Mouse (Mus musculus): Measurements from ENCODE around the gene Cd44. TPM values are rescaled to one million over a fixed set of nuclear protein-coding genes. Genes with fewer than 3 reads are reported as not detected.

Cd44 gene
- polyA plus RNA-seq, 1 experiment = 77.1 TPM

GRCm38 (mm10) chr2:102940158-102940557 lies 38.7 kb upstream of the Cd44 start:
- no peaks in the 10 kb centered on the region for H3K27me3 ChIP-seq (ENCODE audit: control insufficient read depth, insufficient read depth, insufficient read length)
- H3K36me3 ChIP-seq (ENCODE audit: control insufficient read depth, insufficient read depth) = no peaks in the 10 kb centered on the region
- no peaks in the 10 kb centered on the region for H3K79me2 ChIP-seq (ENCODE audit: control insufficient read depth, insufficient read depth)
- TF ChIP-seq MYOG (IDR thresholded peaks at IDR 0.05; ENCODE audit: control insufficient read depth in 1 of 3, insufficient read depth in 1 of 3, insufficient read length in 2 of 3, low read depth in 2 of 3) (peak in 1 of 3 experiments; percentile 7), TCF12 (IDR thresholded peaks at IDR 0.05; ENCODE audit: insufficient read depth, poor library complexity, severe bottlenecking) (no peak), MYOD1 (IDR thresholded peaks at IDR 0.05; ENCODE audit: control insufficient read depth in 1 of 3, insufficient read length in 2 of 3, low read depth in 2 of 3) (peak in 1 of 3 experiments; percentile 8), POLR2A (IDR thresholded peaks at IDR 0.05; ENCODE audit: insufficient read length, low read depth) (no peak)
- H3ac ChIP-seq (ENCODE audit: control insufficient read depth, insufficient read length) = no peak overlapping the region
- peak overlapping the region; percentile 72 for H3K4me2 ChIP-seq (ENCODE audit: low read depth)
- no peak overlapping the region for H3K4me3 ChIP-seq

GRCm38 (mm10) chr2:102936886-102937285 lies 35.4 kb upstream of the Cd44 start:
- H3K4me3 ChIP-seq = no peak overlapping the region

GRCm38 (mm10) chr2:102934834-102935233 lies 33.4 kb upstream of the Cd44 start:
- no peaks in the 10 kb centered on the region for H3K79me2 ChIP-seq (ENCODE audit: control insufficient read depth, insufficient read depth)
- H3K36me3 ChIP-seq (ENCODE audit: control insufficient read depth, insufficient read depth) = no peaks in the 10 kb centered on the region
- no peak for TF ChIP-seq POLR2AphosphoS2 (IDR thresholded peaks at IDR 0.05; ENCODE audit: insufficient read length, low read depth)
- no peak for TF ChIP-seq SRF (IDR thresholded peaks at IDR 0.05; ENCODE audit: control insufficient read depth, insufficient read length, low read depth)
- TF ChIP-seq E2F4 (IDR thresholded peaks at IDR 0.05; ENCODE audit: insufficient read depth) = no peak
- no peak for TF ChIP-seq TCF3 (IDR thresholded peaks at IDR 0.05; ENCODE audit: insufficient read length, low read depth)
- no peak for TF ChIP-seq MYOG (IDR thresholded peaks at IDR 0.05; ENCODE audit: control insufficient read depth in 1 of 3, insufficient read depth in 1 of 3, insufficient read length in 2 of 3, low read depth in 2 of 3)
- no peak for TF ChIP-seq POLR2A (IDR thresholded peaks at IDR 0.05; ENCODE audit: insufficient read length, low read depth)
- TF ChIP-seq TCF12 (IDR thresholded peaks at IDR 0.05; ENCODE audit: insufficient read depth, poor library complexity, severe bottlenecking) = no peak
- no peak for TF ChIP-seq MYOD1 (IDR thresholded peaks at IDR 0.05; ENCODE audit: control insufficient read depth in 1 of 3, insufficient read length in 2 of 3, low read depth in 2 of 3)
- no peak for TF ChIP-seq CEBPB (IDR thresholded peaks at IDR 0.05; ENCODE audit: insufficient read depth, poor library complexity, severe bottlenecking)
- no peak for TF ChIP-seq MAX (IDR thresholded peaks at IDR 0.05; ENCODE audit: low read depth)
- no peak for TF ChIP-seq USF1 (IDR thresholded peaks at IDR 0.05; ENCODE audit: low read depth)
- no peak for TF ChIP-seq REST (IDR thresholded peaks at IDR 0.05; ENCODE audit: insufficient read depth, insufficient read length)
- no peak overlapping the region for H3K4me3 ChIP-seq
- H3K4me2 ChIP-seq (ENCODE audit: low read depth) = no peak overlapping the region
- H3ac ChIP-seq (ENCODE audit: control insufficient read depth, insufficient read length) = no peak overlapping the region
- H3K27me3 ChIP-seq (ENCODE audit: control insufficient read depth, insufficient read depth, insufficient read length) = no peaks in the 10 kb centered on the region

More at GRCm38 (mm10) chr2:102936886-102937285, 35.4 kb upstream of the Cd44 start:
- H3K4me2 ChIP-seq (ENCODE audit: low read depth) = peak overlapping the region; percentile 74
- H3K27me3 ChIP-seq (ENCODE audit: control insufficient read depth, insufficient read depth, insufficient read length) = no peaks in the 10 kb centered on the region
- H3ac ChIP-seq (ENCODE audit: control insufficient read depth, insufficient read length) = no peak overlapping the region
- no peaks in the 10 kb centered on the region for H3K79me2 ChIP-seq (ENCODE audit: control insufficient read depth, insufficient read depth)
- peak; percentile 94 for TF ChIP-seq TCF12 (IDR thresholded peaks at IDR 0.05; ENCODE audit: insufficient read depth, poor library complexity, severe bottlenecking)
- TF ChIP-seq MYOD1 (IDR thresholded peaks at IDR 0.05; ENCODE audit: control insufficient read depth in 1 of 3, insufficient read length in 2 of 3, low read depth in 2 of 3) = peak; percentile 99 to 100 (median 100)
- no peak for TF ChIP-seq E2F4 (IDR thresholded peaks at IDR 0.05; ENCODE audit: insufficient read depth)
- peak; percentile 49 for TF ChIP-seq SRF (IDR thresholded peaks at IDR 0.05; ENCODE audit: control insufficient read depth, insufficient read length, low read depth)
- TF ChIP-seq MAX (IDR thresholded peaks at IDR 0.05; ENCODE audit: low read depth) = no peak
- peak; percentile 81 to 98 (median 94) for TF ChIP-seq MYOG (IDR thresholded peaks at IDR 0.05; ENCODE audit: control insufficient read depth in 1 of 3, insufficient read depth in 1 of 3, insufficient read length in 2 of 3, low read depth in 2 of 3)
- peak; percentile 91 for TF ChIP-seq TCF3 (IDR thresholded peaks at IDR 0.05; ENCODE audit: insufficient read length, low read depth)
- no peak for TF ChIP-seq REST (IDR thresholded peaks at IDR 0.05; ENCODE audit: insufficient read depth, insufficient read length)
- H3K36me3 ChIP-seq (ENCODE audit: control insufficient read depth, insufficient read depth) = no peaks in the 10 kb centered on the region

- no peak overlapping the region for H3K4me2 ChIP-seq (ENCODE audit: low read depth)
- H3K27me3 ChIP-seq (ENCODE audit: control insufficient read depth, insufficient read depth, insufficient read length) = no peaks in the 10 kb centered on the region
- H3K4me3 ChIP-seq = no peak overlapping the region
- TF ChIP-seq TCF12 (IDR thresholded peaks at IDR 0.05; ENCODE audit: insufficient read depth, poor library complexity, severe bottlenecking) (no peak), MYOD1 (IDR thresholded peaks at IDR 0.05; ENCODE audit: control insufficient read depth in 1 of 3, insufficient read length in 2 of 3, low read depth in 2 of 3) (no peak), SRF (IDR thresholded peaks at IDR 0.05; ENCODE audit: control insufficient read depth, insufficient read length, low read depth) (no peak), REST (IDR thresholded peaks at IDR 0.05; ENCODE audit: insufficient read depth, insufficient read length) (no peak), POLR2AphosphoS2 (IDR thresholded peaks at IDR 0.05; ENCODE audit: insufficient read length, low read depth) (no peak), MAX (IDR thresholded peaks at IDR 0.05; ENCODE audit: low read depth) (no peak), CEBPB (IDR thresholded peaks at IDR 0.05; ENCODE audit: insufficient read depth, poor library complexity, severe bottlenecking) (no peak), MYOG (IDR thresholded peaks at IDR 0.05; ENCODE audit: control insufficient read depth in 1 of 3, insufficient read depth in 1 of 3, insufficient read length in 2 of 3, low read depth in 2 of 3) (no peak), E2F4 (IDR thresholded peaks at IDR 0.05; ENCODE audit: insufficient read depth) (no peak), USF1 (IDR thresholded peaks at IDR 0.05; ENCODE audit: low read depth) (no peak), TCF3 (IDR thresholded peaks at IDR 0.05; ENCODE audit: insufficient read length, low read depth) (no peak), POLR2A (IDR thresholded peaks at IDR 0.05; ENCODE audit: insufficient read length, low read depth) (no peak)
- H3ac ChIP-seq (ENCODE audit: control insufficient read depth, insufficient read length) = no peak overlapping the region
- no peaks in the 10 kb centered on the region for H3K79me2 ChIP-seq (ENCODE audit: control insufficient read depth, insufficient read depth)
- no peaks in the 10 kb centered on the region for H3K36me3 ChIP-seq (ENCODE audit: control insufficient read depth, insufficient read depth)
Observed at GRCm38 (mm10) chr2:102933787-102934186, 32.3 kb upstream of the Cd44 start.

GRCm38 (mm10) chr2:102933142-102933541 lies 31.7 kb upstream of the Cd44 start:
- no peak overlapping the region for H3K4me2 ChIP-seq (ENCODE audit: low read depth)
- H3K79me2 ChIP-seq (ENCODE audit: control insufficient read depth, insufficient read depth) = no peaks in the 10 kb centered on the region
- TF ChIP-seq MYOD1 (IDR thresholded peaks at IDR 0.05; ENCODE audit: control insufficient read depth in 1 of 3, insufficient read length in 2 of 3, low read depth in 2 of 3) (no peak), E2F4 (IDR thresholded peaks at IDR 0.05; ENCODE audit: insufficient read depth) (no peak), USF1 (IDR thresholded peaks at IDR 0.05; ENCODE audit: low read depth) (no peak), MAX (IDR thresholded peaks at IDR 0.05; ENCODE audit: low read depth) (no peak), REST (IDR thresholded peaks at IDR 0.05; ENCODE audit: insufficient read depth, insufficient read length) (no peak), TCF12 (IDR thresholded peaks at IDR 0.05; ENCODE audit: insufficient read depth, poor library complexity, severe bottlenecking) (no peak), SRF (IDR thresholded peaks at IDR 0.05; ENCODE audit: control insufficient read depth, insufficient read length, low read depth) (no peak), MYOG (IDR thresholded peaks at IDR 0.05; ENCODE audit: control insufficient read depth in 1 of 3, insufficient read depth in 1 of 3, insufficient read length in 2 of 3, low read depth in 2 of 3) (no peak), POLR2AphosphoS2 (IDR thresholded peaks at IDR 0.05; ENCODE audit: insufficient read length, low read depth) (no peak), POLR2A (IDR thresholded peaks at IDR 0.05; ENCODE audit: insufficient read length, low read depth) (no peak), CEBPB (IDR thresholded peaks at IDR 0.05; ENCODE audit: insufficient read depth, poor library complexity, severe bottlenecking) (no peak), TCF3 (IDR thresholded peaks at IDR 0.05; ENCODE audit: insufficient read length, low read depth) (no peak)
- H3K4me3 ChIP-seq = no peak overlapping the region
- H3K36me3 ChIP-seq (ENCODE audit: control insufficient read depth, insufficient read depth) = no peaks in the 10 kb centered on the region
- H3K27me3 ChIP-seq (ENCODE audit: control insufficient read depth, insufficient read depth, insufficient read length) = no peaks in the 10 kb centered on the region
- no peak overlapping the region for H3ac ChIP-seq (ENCODE audit: control insufficient read depth, insufficient read length)

Measured in myocyte (in vitro differentiated cells).